Mouse (Mus musculus) limb, embryonic 11.5 days (tissue): ENCODE measurements at regions not wholly inside any gene's neighbourhood (a gene's known extent, or its start where the extent isn't known, plus 50 kb on each side); places are given as distances from the start of the nearest gene placed in this dataset.

Source experiments
- ATAC-seq: fragments of 200-750 bp; cut with Nextera tagmentation; 2 replicates; pipeline ENCODE4 v1.8.0; 2017; ENCODE audit warnings: low read depth; ENCODE audit not compliant: insufficient number of reproducible peaks, low FRiP score, low TSS enrichment
- DNase-seq: peaks from one replicate; pipeline ENCODE4 v3.0.0-alpha.2; 2015; ENCODE audit warnings: low spot score
- H3K27ac ChIP-seq: fragments of 300-500 bp; sonication (generic); replicated peaks from 2 replicates; pipeline ENCODE4 v1.5.1; 2014; ENCODE audit warnings: low read depth, mild to moderate bottlenecking, low read length
- H3K27me3 ChIP-seq: fragments of 300-500 bp; sonication (generic); 2 replicates; pipeline ENCODE4 v1.6.1; 2014; ENCODE audit warnings: mild to moderate bottlenecking, low read length, mixed read lengths; ENCODE audit not compliant: control insufficient read depth, insufficient read depth
- H3K36me3 ChIP-seq: fragments of 300-500 bp; sonication (generic); 2 replicates; pipeline ENCODE4 v1.6.1; 2014; ENCODE audit warnings: mild to moderate bottlenecking, low read length, moderate library complexity, mixed read lengths; ENCODE audit not compliant: control insufficient read depth, insufficient read depth
- H3K4me1 ChIP-seq: fragments of 300-500 bp; sonication (generic); 2 replicates; pipeline ENCODE4 v1.6.1; 2014; ENCODE audit warnings: low read length, mixed read lengths; ENCODE audit not compliant: control insufficient read depth, insufficient read depth
- H3K4me2 ChIP-seq: fragments of 300-500 bp; sonication (generic); 2 replicates; pipeline ENCODE4 v1.6.1; 2014; ENCODE audit warnings: low read depth, mild to moderate bottlenecking, moderate library complexity; ENCODE audit not compliant: severe bottlenecking
- H3K4me3 ChIP-seq: fragments of 300-500 bp; sonication (generic); 2 replicates; pipeline ENCODE4 v1.5.1; 2014; ENCODE audit warnings: low read depth, low read length
- H3K9ac ChIP-seq: fragments of 300-500 bp; sonication (generic); 2 replicates; pipeline ENCODE4 v1.6.1; 2014; ENCODE audit warnings: mild to moderate bottlenecking, low read length
- H3K9me3 ChIP-seq: fragments of 300-500 bp; sonication (generic); 2 replicates; pipeline ENCODE4 v1.6.1; 2016; ENCODE audit warnings: low read length; ENCODE audit not compliant: control insufficient read depth
- WGBS: fragments of 180-500 bp; shearing (Covaris S2); extraction: QIAGEN DNeasy Blood & Tissue Kit; methylation state at CpG from one replicate; pipeline ENCODE4 v1.1.7; 2014; 5-methylcytosine and 5-hydroxymethylcytosine counted together

DNA sequence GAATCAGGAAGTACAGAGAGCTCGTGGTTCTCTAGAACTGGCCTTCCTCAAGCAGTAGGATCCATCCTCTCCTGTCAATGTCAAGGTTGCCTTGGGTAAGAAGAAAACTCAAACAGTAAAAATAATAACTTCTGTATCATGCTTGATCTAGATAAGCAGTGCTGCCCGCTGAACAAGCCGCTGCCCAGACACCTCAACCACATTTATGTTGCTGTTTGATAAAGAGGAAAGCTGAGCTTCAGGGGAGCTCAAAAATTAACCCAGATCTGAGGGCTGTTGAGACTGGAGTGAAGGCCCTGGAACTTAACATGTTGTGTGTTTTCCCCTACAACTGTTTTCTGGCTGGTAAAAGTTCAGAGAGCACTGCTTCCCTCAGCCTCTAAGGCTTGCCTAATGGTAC lies 389.1 kb downstream of the Insc start:
- no peak for ATAC-seq
- no peaks in the 10 kb centered on the region for H3K4me1 ChIP-seq
- DNase-seq: no peak
- H3K27me3 ChIP-seq: no peaks in the 10 kb centered on the region
- no peaks in the 10 kb centered on the region for H3K36me3 ChIP-seq
- no peak overlapping the region for H3K27ac ChIP-seq
- no peak overlapping the region for H3K4me2 ChIP-seq
- 81% methylated on average over 3 of the region's 3 CpGs for WGBS
- H3K9ac ChIP-seq: no peak overlapping the region
- H3K4me3 ChIP-seq: no peak overlapping the region
- no peaks in the 10 kb centered on the region for H3K9me3 ChIP-seq

DNA sequence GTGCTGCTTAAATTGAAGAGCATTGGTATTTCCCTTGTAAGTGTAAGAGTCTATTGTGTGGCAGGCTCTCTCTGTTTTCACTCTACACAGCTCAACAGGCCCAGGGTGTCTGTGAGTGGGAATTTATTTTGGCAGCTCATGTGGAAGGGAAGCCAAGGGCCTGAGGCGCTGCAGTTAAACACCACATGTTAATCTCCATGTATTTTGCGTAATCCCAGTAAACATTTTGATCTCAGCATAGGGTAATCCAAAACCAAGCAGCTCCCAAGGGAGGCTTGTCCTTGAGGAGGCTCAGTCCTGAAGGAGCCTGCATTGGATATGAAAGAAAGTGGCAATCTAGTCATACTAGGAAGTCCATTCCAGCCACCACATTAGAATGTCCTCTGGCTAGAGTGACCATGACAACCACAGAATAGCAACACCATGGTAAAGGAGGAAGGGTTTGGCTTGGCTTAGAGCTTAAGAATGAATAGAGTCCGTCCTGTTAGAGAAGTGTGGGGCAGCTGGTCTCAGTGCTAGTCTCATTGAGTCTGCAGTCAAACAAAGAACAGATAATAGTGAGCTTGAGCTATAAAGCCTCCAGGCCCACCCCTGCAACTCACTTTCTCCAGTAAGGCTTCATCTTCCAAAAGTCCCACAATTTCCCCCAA lies 391.6 kb downstream of the Insc start:
- Histone ChIP-seq H3K9ac (no peak overlapping the region), H3K9me3 (no peaks in the 10 kb centered on the region), H3K4me2 (no peak overlapping the region), H3K36me3 (no peaks in the 10 kb centered on the region), H3K4me1 (no peaks in the 10 kb centered on the region), H3K4me3 (no peak overlapping the region), H3K27me3 (no peaks in the 10 kb centered on the region), H3K27ac (no peak overlapping the region)
- DNase-seq: no peak
- ATAC-seq: no peak
- WGBS: 92% methylated on average over 3 of the region's 3 CpGs

DNA sequence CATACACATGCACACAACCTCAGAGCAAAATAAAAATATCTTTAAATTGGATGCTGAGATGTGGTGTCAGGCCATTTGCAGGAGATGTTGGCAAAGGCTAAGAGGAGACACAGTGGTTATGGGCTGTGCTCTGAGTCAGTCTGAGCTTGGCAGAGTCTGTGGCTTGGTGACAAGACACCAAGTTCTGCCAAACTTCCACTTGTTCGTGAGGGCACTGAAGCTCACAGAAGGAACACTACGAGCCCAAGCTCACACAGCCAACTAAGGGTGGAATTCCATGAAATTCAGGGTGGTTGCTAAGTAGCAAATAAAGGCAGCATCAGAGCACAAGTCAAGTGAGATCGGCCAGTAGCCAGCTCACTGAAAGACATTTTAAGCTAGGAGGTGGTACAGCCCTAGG lies 396.8 kb downstream of the Insc start:
- no peak overlapping the region for H3K4me3 ChIP-seq
- H3K4me1 ChIP-seq: no peaks in the 10 kb centered on the region
- H3K27ac ChIP-seq: no peak overlapping the region
- 91% methylated on average over 3 of the region's 3 CpGs for WGBS
- DNase-seq (no peak), ATAC-seq (no peak)
- H3K9ac ChIP-seq: no peak overlapping the region
- H3K36me3 ChIP-seq: no peaks in the 10 kb centered on the region
- no peaks in the 10 kb centered on the region for H3K27me3 ChIP-seq
- H3K4me2 ChIP-seq: no peak overlapping the region
- H3K9me3 ChIP-seq: no peaks in the 10 kb centered on the region

DNA sequence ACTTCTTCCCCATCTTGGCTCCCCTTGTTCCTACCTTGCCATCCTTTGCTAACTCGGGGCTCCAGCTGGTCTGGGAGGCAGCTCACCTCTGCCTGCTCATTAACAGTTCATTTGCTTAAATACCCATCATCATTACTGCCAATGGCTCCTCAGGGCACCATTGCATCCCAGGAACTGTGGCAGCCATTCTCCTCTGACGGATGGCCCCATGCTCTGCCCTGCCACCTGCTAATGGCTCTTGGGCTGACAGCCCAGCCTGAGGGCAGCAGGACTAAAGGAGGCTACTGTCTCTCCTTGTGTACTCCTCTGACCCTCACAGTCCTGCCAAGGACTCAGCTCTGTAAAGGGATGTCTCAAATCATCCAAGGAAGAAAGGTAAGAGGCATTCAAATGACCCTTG lies 398.7 kb downstream of the Insc start:
- Histone ChIP-seq H3K36me3 (no peaks in the 10 kb centered on the region), H3K9me3 (no peaks in the 10 kb centered on the region), H3K27ac (no peak overlapping the region), H3K9ac (no peak overlapping the region), H3K27me3 (no peaks in the 10 kb centered on the region), H3K4me2 (no peak overlapping the region), H3K4me1 (no peaks in the 10 kb centered on the region), H3K4me3 (no peak overlapping the region)
- ATAC-seq (no peak), DNase-seq (no peak)
- 64% methylated on average over 2 of the region's 2 CpGs for WGBS

DNA sequence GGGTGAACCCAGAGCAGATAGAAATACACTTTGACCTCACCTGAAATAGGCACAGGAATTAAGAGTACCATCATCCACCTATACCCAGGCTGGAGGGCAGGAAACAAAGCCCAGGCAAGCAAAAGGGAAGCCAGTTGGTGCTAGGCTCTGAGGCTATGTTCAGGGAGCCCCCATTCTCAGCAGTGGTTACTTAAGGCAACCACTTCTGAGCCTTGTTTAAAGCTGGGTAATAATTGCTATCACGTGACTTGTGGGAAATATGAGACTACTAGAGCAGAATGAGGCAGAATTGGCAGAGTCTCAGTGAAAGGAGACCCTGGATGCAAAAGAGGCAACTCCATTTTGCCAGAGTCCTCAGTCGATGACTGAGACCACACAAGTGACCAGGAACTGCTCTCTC lies 401.5 kb downstream of the Insc start:
- Histone ChIP-seq H3K27ac (no peak overlapping the region), H3K36me3 (no peaks in the 10 kb centered on the region), H3K9ac (no peak overlapping the region), H3K27me3 (no peaks in the 10 kb centered on the region), H3K4me3 (no peak overlapping the region), H3K9me3 (no peaks in the 10 kb centered on the region), H3K4me2 (no peak overlapping the region), H3K4me1 (no peaks in the 10 kb centered on the region)
- no peak; the same call in 1 of the 2 replicates for ATAC-seq
- no peak for DNase-seq
- 56% methylated on average over 2 of the region's 2 CpGs for WGBS

DNA sequence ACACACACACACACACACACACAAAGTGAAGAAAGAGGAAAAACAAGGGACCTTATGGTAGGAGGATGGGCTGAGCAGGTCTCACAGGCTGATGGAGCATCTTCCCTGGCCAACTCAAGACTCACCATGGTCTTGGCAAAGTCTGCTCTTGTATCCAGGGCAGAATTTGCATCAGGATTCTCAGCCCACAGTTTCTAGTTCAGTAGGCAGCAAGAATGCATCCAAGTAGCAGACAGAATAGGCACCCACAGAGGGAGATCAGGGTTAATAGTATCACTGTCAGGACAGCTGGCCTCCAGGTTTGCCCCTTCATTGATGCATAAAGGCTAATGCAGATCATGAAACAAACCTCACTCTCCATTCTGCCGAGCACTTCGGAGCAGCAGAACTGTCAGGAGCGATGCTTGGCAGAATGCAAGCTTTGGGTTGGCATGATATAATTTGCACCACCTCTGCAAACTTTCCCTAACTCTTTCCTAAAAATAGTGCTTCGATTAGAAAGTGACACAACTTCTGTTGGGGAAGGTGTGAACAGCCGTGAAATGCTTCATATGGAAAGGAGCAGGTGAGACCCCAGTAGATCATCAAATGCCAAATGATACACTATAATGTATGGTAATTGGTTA lies 404.0 kb downstream of the Insc start:
- no peaks in the 10 kb centered on the region; the same call in 1 of the 2 replicates for H3K9me3 ChIP-seq
- no peak overlapping the region for H3K4me3 ChIP-seq
- H3K4me2 ChIP-seq: no peak overlapping the region
- H3K27me3 ChIP-seq: no peaks in the 10 kb centered on the region
- H3K36me3 ChIP-seq: no peaks in the 10 kb centered on the region
- no peak for ATAC-seq
- no peaks in the 10 kb centered on the region for H3K4me1 ChIP-seq
- WGBS: 86% methylated on average over 5 of the region's 5 CpGs
- no peak for DNase-seq
- no peak overlapping the region for H3K9ac ChIP-seq
- H3K27ac ChIP-seq: no peak overlapping the region

DNA sequence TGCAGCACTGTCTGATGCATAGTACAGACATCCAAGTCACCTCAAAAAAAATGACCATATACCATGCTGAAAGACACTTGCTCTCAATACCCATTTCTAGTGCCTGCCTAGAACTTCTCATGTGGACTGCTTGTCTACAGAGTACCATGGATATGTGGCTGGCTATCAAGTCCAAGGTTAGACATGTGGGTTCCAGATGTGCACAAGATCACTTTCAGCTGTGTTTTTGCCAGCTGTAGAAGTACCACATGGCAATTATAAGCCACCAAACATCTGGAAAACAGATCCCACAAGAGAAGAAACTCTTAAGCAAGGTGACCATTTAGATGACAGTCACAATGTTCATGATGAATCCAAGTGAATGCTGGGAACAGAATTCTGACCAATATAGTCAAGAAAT lies 409.8 kb downstream of the Insc start:
- H3K4me1 ChIP-seq: peaks cover 12% of the 10 kb centered on the region; the same call in 1 of the 2 replicates
- DNase-seq (peak; percentile 70), ATAC-seq (peak; percentile 67; the same call in 1 of the 2 replicates)
- no peaks in the 10 kb centered on the region; the same call in 1 of the 2 replicates for H3K9me3 ChIP-seq
- H3K4me2 ChIP-seq: no peak overlapping the region
- H3K36me3 ChIP-seq: no peaks in the 10 kb centered on the region
- peak overlapping the region; percentile 54; the same call in 1 of the 2 replicates for H3K27ac ChIP-seq
- H3K27me3 ChIP-seq: no peaks in the 10 kb centered on the region
- no peak overlapping the region for H3K4me3 ChIP-seq
- no peak overlapping the region for H3K9ac ChIP-seq

DNA sequence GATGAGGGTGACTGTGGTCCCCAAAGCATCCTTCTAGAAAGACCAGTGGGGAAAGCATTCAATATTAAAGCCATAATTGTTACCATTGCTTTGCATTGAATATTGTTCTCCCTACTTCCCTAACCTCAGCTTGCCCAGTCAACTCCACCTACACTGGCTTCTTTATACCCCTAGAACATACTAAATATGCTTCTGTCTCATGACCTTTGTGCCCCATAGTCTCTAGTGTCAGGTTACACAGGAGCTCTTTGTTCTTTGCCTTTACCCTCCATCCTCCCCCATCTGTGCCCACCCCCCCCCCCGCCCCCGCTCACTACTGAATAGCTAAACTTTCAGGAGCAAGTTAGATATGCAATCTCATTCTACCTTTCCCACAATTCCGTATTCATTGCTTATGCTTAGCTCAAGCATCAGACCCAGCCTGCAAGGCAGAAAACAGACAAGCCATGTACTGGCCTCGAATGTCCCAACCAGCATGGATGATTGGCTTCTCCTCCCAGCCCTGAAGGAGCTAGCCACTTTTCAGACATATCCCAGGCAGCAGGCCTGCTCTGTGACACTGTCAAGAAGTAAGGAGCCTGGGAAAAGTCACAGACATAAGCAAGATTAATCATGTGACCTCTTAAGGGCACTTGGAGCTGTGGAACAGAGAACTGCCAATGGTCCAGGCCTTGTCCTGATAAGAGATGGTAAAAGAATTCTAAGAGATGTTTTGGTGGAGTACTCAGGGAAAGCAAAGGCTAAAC lies 410.4 kb downstream of the Insc start:
- ATAC-seq (peak; percentile 84), DNase-seq (peak; percentile 26)
- WGBS: 50% methylated on average over 4 of the region's 4 CpGs
- Histone ChIP-seq H3K27ac (peak overlapping the region; percentile 54; the same call in 1 of the 2 replicates), H3K4me1 (peaks cover 12% of the 10 kb centered on the region; the same call in 1 of the 2 replicates), H3K27me3 (no peaks in the 10 kb centered on the region), H3K36me3 (no peaks in the 10 kb centered on the region), H3K9ac (no peak overlapping the region), H3K9me3 (no peaks in the 10 kb centered on the region; the same call in 1 of the 2 replicates), H3K4me3 (no peak overlapping the region), H3K4me2 (no peak overlapping the region)
